Mouse (Mus musculus) cerebellum, adult 2 months (tissue): ENCODE measurements around the gene Cyb561d2.

ENCODE experiments used
- CTCF ChIP-seq: fragments of 200-500 bp; IDR thresholded peaks from 2 replicates; pipeline ENCODE4 v1.5.1; 2011; ENCODE audit warnings: low read depth, mild to moderate bottlenecking, control low read depth, low read length, moderate library complexity, borderline replicate concordance; ENCODE audit not compliant: insufficient read depth
- POLR2A ChIP-seq: fragments of 200-500 bp; IDR thresholded peaks from 2 replicates; pipeline ENCODE4 v1.6.1; 2011; ENCODE audit warnings: low read length, control low read depth, borderline replicate concordance; ENCODE audit not compliant: insufficient read depth

DNA sequence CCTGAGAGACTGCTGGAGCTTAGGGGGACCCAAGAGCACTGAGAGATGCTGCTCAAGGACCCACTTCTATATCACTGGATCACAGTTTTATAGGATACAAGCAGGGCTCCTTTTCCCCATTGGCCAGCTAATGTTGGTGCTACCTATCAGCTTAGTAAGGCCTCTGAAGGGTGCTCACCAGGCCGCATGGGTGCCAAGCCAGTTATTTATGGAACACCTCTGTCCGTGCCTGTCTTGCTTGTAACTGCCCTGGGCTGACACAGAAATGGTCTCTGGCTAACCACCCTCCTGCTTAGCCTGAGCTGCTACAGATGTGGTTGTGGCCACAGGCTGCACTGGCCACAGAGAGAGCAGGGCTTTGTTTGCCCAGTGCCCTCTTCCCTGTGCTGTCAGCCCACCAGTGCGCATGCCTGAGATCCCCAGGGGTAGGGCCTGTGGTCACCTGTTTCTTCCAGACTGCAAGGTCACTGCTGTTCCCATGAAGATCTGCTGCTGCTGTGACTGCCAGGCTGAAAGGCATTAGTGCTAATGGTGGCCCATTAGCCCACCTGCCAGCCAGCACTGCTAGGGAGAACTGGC lies 41.2 kb downstream of the Cyb561d2 start:
- no peak for TF ChIP-seq CTCF
- no peak for TF ChIP-seq POLR2A
